Mouse (Mus musculus): Measurements from ENCODE around the gene Rabl3.

Gene Rabl3

GRCm38 (mm10) chr16:37591551-37591950 is 51.9 kb downstream of the Rabl3 start:
- DNase-seq (ENCODE audit: low read depth, low spot score): no peak

GRCm38 (mm10) chr16:37597412-37597811 is 57.7 kb downstream of the Rabl3 start:
- peak; percentile 71 for DNase-seq (ENCODE audit: low read depth, low spot score)

GRCm38 (mm10) chr16:37598463-37598862 is 58.8 kb downstream of the Rabl3 start:
- no peak for DNase-seq (ENCODE audit: low read depth, low spot score)

GRCm38 (mm10) chr16:37599326-37599725 is 59.6 kb downstream of the Rabl3 start:
- no peak for DNase-seq (ENCODE audit: low read depth, low spot score)

GRCm38 (mm10) chr16:37603431-37603830 is 63.7 kb downstream of the Rabl3 start:
- no peak for DNase-seq (ENCODE audit: low read depth, low spot score)

GRCm38 (mm10) chr16:37604243-37604642 is 64.6 kb downstream of the Rabl3 start:
- DNase-seq (ENCODE audit: low read depth, low spot score): no peak

- no peak for DNase-seq (ENCODE audit: low read depth, low spot score)
These were observed 70.6 kb downstream of the Rabl3 start for GRCm38 (mm10) chr16:37610333-37610732.

- no peak for DNase-seq (ENCODE audit: low read depth, low spot score)
These were observed 71.4 kb downstream of the Rabl3 start for GRCm38 (mm10) chr16:37611072-37611471.

GRCm38 (mm10) chr16:37612013-37612412 is 72.3 kb downstream of the Rabl3 start:
- DNase-seq (ENCODE audit: low read depth, low spot score): no peak

GRCm38 (mm10) chr16:37614540-37614939 is 74.9 kb downstream of the Rabl3 start:
- no peak for DNase-seq (ENCODE audit: low read depth, low spot score)

- DNase-seq (ENCODE audit: low read depth, low spot score): no peak
These were observed 75.7 kb downstream of the Rabl3 start for GRCm38 (mm10) chr16:37615429-37615828.

GRCm38 (mm10) chr16:37616104-37616503 is 76.4 kb downstream of the Rabl3 start:
- DNase-seq (ENCODE audit: low read depth, low spot score): no peak

GRCm38 (mm10) chr16:37617695-37618094 is 78.0 kb downstream of the Rabl3 start:
- DNase-seq (ENCODE audit: low read depth, low spot score): no peak

Measured in A20 (cell line).